8 mouse cellular contexts compared by ENCODE assay signal in the genomic region with DNA sequence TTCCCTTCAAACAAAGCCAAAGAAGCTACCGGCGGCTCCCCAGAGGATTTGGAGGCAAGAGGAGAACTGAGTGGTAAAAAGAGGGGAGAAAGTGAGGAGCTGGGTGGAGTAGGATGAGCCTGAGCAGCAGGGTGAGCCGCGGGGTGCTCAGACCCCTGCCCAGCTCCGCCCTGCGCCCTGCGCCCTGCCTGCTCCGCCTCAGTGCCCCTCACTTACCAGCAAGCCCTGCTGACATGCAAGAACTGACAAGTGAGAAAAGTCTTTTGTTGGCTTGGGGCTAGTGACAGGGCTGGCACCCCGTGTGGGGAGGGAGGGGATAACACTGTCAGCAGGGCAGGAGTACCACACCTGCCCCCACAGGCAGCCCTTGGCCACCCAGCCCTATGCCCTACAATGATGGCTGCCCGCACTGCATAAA.
A peak's percentile ranks its signal among the peaks of the same experiment; 100 is the strongest.
DNase-seq lines count a peak whose midpoint lies in the region; ATAC-seq and TF ChIP-seq lines count a peak whose summit lies in the region.

No protein-coding gene starts in this region.

- no peak for TF ChIP-seq POLR2A in testis, adult 2 months (IDR thresholded peaks at IDR 0.05; ENCODE audit: control insufficient read depth, low read depth, low read length)
- TF ChIP-seq POLR2A in cortical plate, adult 2 months (IDR thresholded peaks at IDR 0.05; ENCODE audit: extremely low read depth, insufficient read depth, low read length), result no peak

- peak overlapping the region; percentile 39 for H3K4me3 ChIP-seq in testis, adult 2 months (ENCODE audit: control insufficient read depth, low read depth, low read length)
- H3K4me3 ChIP-seq in cortical plate, adult 2 months (ENCODE audit: insufficient read depth, low read length), result peak overlapping the region; percentile 46
- peak overlapping the region; percentile 67 for H3K4me3 ChIP-seq in heart, embryonic 10.5 days
- peak overlapping the region; percentile 52 for H3K4me3 ChIP-seq in neural tube, embryonic 13.5 days

- peak overlapping the region; percentile 75 for H3K9ac ChIP-seq in neural tube, embryonic 13.5 days

- no peaks in the 10 kb centered on the region for H3K27me3 ChIP-seq in testis, adult 2 months (ENCODE audit: control insufficient read depth, insufficient read depth, low read length)
- no peaks in the 10 kb centered on the region for H3K27me3 ChIP-seq in heart, embryonic 10.5 days (ENCODE audit: insufficient read depth, poor library complexity, severe bottlenecking)
- H3K27me3 ChIP-seq in neural tube, embryonic 13.5 days, result 0 out of 2 replicates have a peak, but pooled peaks cover 4% of the 10 kb centered on the region

- peak; percentile 97 for ATAC-seq in neural tube, embryonic 13.5 days (ENCODE audit: low read depth)

- H3K9me3 ChIP-seq in heart, embryonic 10.5 days, result no peaks in the 10 kb centered on the region
- H3K9me3 ChIP-seq in neural tube, embryonic 13.5 days, result no peaks in the 10 kb centered on the region

- H3K4me1 ChIP-seq in testis, adult 2 months (ENCODE audit: control insufficient read depth, insufficient read depth, low read length), result peaks cover 7% of the 10 kb centered on the region
- peaks cover 2% of the 10 kb centered on the region; the same call in 1 of the 2 replicates for H3K4me1 ChIP-seq in cortical plate, adult 2 months (ENCODE audit: control insufficient read depth, insufficient read depth, low read length)
- H3K4me1 ChIP-seq in heart, embryonic 10.5 days, result peaks cover 14% of the 10 kb centered on the region
- H3K4me1 ChIP-seq in neural tube, embryonic 13.5 days (replicated peaks), result peaks cover 27% of the 10 kb centered on the region

- H3K4me2 ChIP-seq in neural tube, embryonic 13.5 days, result peak overlapping the region; percentile 94

- no peaks in the 10 kb centered on the region; the same call in 1 of the 2 replicates for H3K36me3 ChIP-seq in testis, adult 2 months (ENCODE audit: control insufficient read depth, insufficient read depth, low read length)
- H3K36me3 ChIP-seq in heart, embryonic 10.5 days, result no peaks in the 10 kb centered on the region
- H3K36me3 ChIP-seq in neural tube, embryonic 13.5 days, result no peaks in the 10 kb centered on the region

- no peak for TF ChIP-seq CTCF in testis, adult 2 months (IDR thresholded peaks at IDR 0.05; ENCODE audit: control insufficient read depth, insufficient read depth, insufficient replicate concordance, low read depth, low read length)
- TF ChIP-seq CTCF in cortical plate, adult 2 months (IDR thresholded peaks at IDR 0.05; ENCODE audit: extremely low read depth, insufficient read depth, low read length), result no peak

- WGBS in heart, embryonic 10.5 days, result 2% methylated on average over 9 of the region's 10 CpGs
- under 1% methylated on average over 10 of the region's 10 CpGs for WGBS in neural tube, embryonic 13.5 days

- no peak for DNase-seq in testis, postnatal 14 days (ENCODE audit: low spot score)
- DNase-seq in heart, embryonic 10.5 days (ENCODE audit: low spot score), result peak; percentile 78
- peak; percentile 47 to 70 for DNase-seq in kidney, postnatal 4 days
- no peak for DNase-seq in natural killer cell, adult 2 months (ENCODE audit: low spot score in 2 of 2)
- no peak for DNase-seq in urinary bladder, postnatal 25 days (ENCODE audit: low spot score)

- H3K27ac ChIP-seq in testis, adult 2 months (ENCODE audit: control insufficient read depth, insufficient read depth, low read depth, low read length), result no peak overlapping the region
- H3K27ac ChIP-seq in cortical plate, adult 2 months (ENCODE audit: insufficient read depth, low read length), result no peak overlapping the region
- peak overlapping the region; percentile 72 for H3K27ac ChIP-seq in heart, embryonic 10.5 days
- peak overlapping the region; percentile 81 for H3K27ac ChIP-seq in neural tube, embryonic 13.5 days (replicated peaks)

Comparison
In these comparisons a context has a peak if more than half of its experiments do, and no peak if none do; other contexts are left out.
1. H3K27ac ChIP-seq: peak in heart, embryonic 10.5 days (single experiment) and neural tube, embryonic 13.5 days (single experiment); none in testis, adult 2 months (single experiment) and cortical plate, adult 2 months (single experiment).
2. DNase-seq: peak in heart, embryonic 10.5 days (single experiment) and kidney, postnatal 4 days (2 of 2); none in testis, postnatal 14 days (single experiment), natural killer cell, adult 2 months (0 of 2) and urinary bladder, postnatal 25 days (single experiment).
3. Peak in every context shown above with its lines, with median percentiles within 50 percentile points of each other: H3K4me3 ChIP-seq.